Mouse (Mus musculus) heart, postnatal 0 days (tissue): ENCODE results near the gene Paqr7.

Source experiments
- CTCF ChIP-seq: IDR thresholded peaks from 2 replicates; pipeline ENCODE4 v1.5.1; 2016; ENCODE audit warnings: antibody characterized with exemption, control low read depth, low read depth
- EP300 ChIP-seq: IDR thresholded peaks from 2 replicates; pipeline ENCODE4 v1.6.1; 2016; ENCODE audit warnings: antibody characterized with exemption, low read depth

GRCm38 (mm10) chr4:134557626-134558249 lies 61.2 kb downstream of the Paqr7 start:
- no peak for TF ChIP-seq CTCF
- TF ChIP-seq EP300 = no peak
